Mouse (Mus musculus): ENCODE measurements at regions not wholly inside any gene's neighbourhood (a gene's known extent, or its start where the extent isn't known, plus 50 kb on each side); places are given as distances from the start of the nearest gene placed in this dataset.

GRCm38 (mm10) chr11:45704411-45704810 is 147.4 kb upstream of the Clint1 start:
- H3K36me3 ChIP-seq (ENCODE audit: control insufficient read depth, insufficient read depth, low read length) = no peaks in the 10 kb centered on the region
- WGBS = 75% methylated on average over 5 of the region's 5 CpGs
- H3K4me1 ChIP-seq (ENCODE audit: control insufficient read depth, insufficient read depth, low read length) = no peaks in the 10 kb centered on the region
- H3K9me3 ChIP-seq (ENCODE audit: control insufficient read depth, low read length) = no peaks in the 10 kb centered on the region
- no peak overlapping the region for H3K4me2 ChIP-seq (ENCODE audit: low read depth, low read length)
- ATAC-seq (ENCODE audit: low read depth) = no peak
- H3K27me3 ChIP-seq (ENCODE audit: control insufficient read depth, insufficient read depth, low read length) = no peaks in the 10 kb centered on the region
- H3K4me3 ChIP-seq (ENCODE audit: low read depth, low read length) = no peak overlapping the region
- H3K9ac ChIP-seq (replicated peaks; ENCODE audit: low read depth, low read length) = no peak overlapping the region
- H3K27ac ChIP-seq (ENCODE audit: low read depth, low read length) = no peak overlapping the region

- WGBS = 66% methylated on average over 2 of the region's 2 CpGs
- no peak for ATAC-seq (ENCODE audit: low read depth)
- H3K9me3 ChIP-seq (ENCODE audit: control insufficient read depth, low read length) = no peaks in the 10 kb centered on the region
Observed at GRCm38 (mm10) chr11:45718630-45719029, 133.2 kb upstream of the Clint1 start.

GRCm38 (mm10) chr11:45719821-45720220 is 132.0 kb upstream of the Clint1 start:
- Histone ChIP-seq H3K36me3 (ENCODE audit: control insufficient read depth, insufficient read depth, low read length) (no peaks in the 10 kb centered on the region), H3K27ac (ENCODE audit: low read depth, low read length) (no peak overlapping the region), H3K4me3 (ENCODE audit: low read depth, low read length) (no peak overlapping the region), H3K4me2 (ENCODE audit: low read depth, low read length) (no peak overlapping the region), H3K4me1 (ENCODE audit: control insufficient read depth, insufficient read depth, low read length) (no peaks in the 10 kb centered on the region), H3K27me3 (ENCODE audit: control insufficient read depth, insufficient read depth, low read length) (no peaks in the 10 kb centered on the region), H3K9ac (replicated peaks; ENCODE audit: low read depth, low read length) (no peak overlapping the region), H3K9me3 (ENCODE audit: control insufficient read depth, low read length) (no peaks in the 10 kb centered on the region)
- 93% methylated on average over 6 of the region's 6 CpGs for WGBS
- no peak for ATAC-seq (ENCODE audit: low read depth)

More at GRCm38 (mm10) chr11:45718630-45719029, 133.2 kb upstream of the Clint1 start:
- Histone ChIP-seq H3K4me1 (ENCODE audit: control insufficient read depth, insufficient read depth, low read length) (no peaks in the 10 kb centered on the region), H3K9ac (replicated peaks; ENCODE audit: low read depth, low read length) (no peak overlapping the region), H3K36me3 (ENCODE audit: control insufficient read depth, insufficient read depth, low read length) (no peaks in the 10 kb centered on the region), H3K4me3 (ENCODE audit: low read depth, low read length) (no peak overlapping the region), H3K4me2 (ENCODE audit: low read depth, low read length) (no peak overlapping the region), H3K27me3 (ENCODE audit: control insufficient read depth, insufficient read depth, low read length) (no peaks in the 10 kb centered on the region), H3K27ac (ENCODE audit: low read depth, low read length) (no peak overlapping the region)

- no peak overlapping the region for H3K9ac ChIP-seq (replicated peaks; ENCODE audit: low read depth, low read length)
- no peaks in the 10 kb centered on the region for H3K27me3 ChIP-seq (ENCODE audit: control insufficient read depth, insufficient read depth, low read length)
- H3K9me3 ChIP-seq (ENCODE audit: control insufficient read depth, low read length) = no peaks in the 10 kb centered on the region
- H3K27ac ChIP-seq (ENCODE audit: low read depth, low read length) = no peak overlapping the region
- ATAC-seq (ENCODE audit: low read depth) = no peak
- no peak overlapping the region for H3K4me2 ChIP-seq (ENCODE audit: low read depth, low read length)
- 51% methylated on average over 3 of the region's 3 CpGs for WGBS
- no peak overlapping the region for H3K4me3 ChIP-seq (ENCODE audit: low read depth, low read length)
- H3K36me3 ChIP-seq (ENCODE audit: control insufficient read depth, insufficient read depth, low read length) = no peaks in the 10 kb centered on the region
- no peaks in the 10 kb centered on the region for H3K4me1 ChIP-seq (ENCODE audit: control insufficient read depth, insufficient read depth, low read length)
Observed at GRCm38 (mm10) chr11:45736561-45736960, 115.3 kb upstream of the Clint1 start.

GRCm38 (mm10) chr11:45738331-45738730 is 113.5 kb upstream of the Clint1 start:
- Histone ChIP-seq H3K4me2 (ENCODE audit: low read depth, low read length) (no peak overlapping the region), H3K9ac (replicated peaks; ENCODE audit: low read depth, low read length) (no peak overlapping the region), H3K36me3 (ENCODE audit: control insufficient read depth, insufficient read depth, low read length) (no peaks in the 10 kb centered on the region), H3K27ac (ENCODE audit: low read depth, low read length) (no peak overlapping the region), H3K27me3 (ENCODE audit: control insufficient read depth, insufficient read depth, low read length) (no peaks in the 10 kb centered on the region), H3K4me1 (ENCODE audit: control insufficient read depth, insufficient read depth, low read length) (no peaks in the 10 kb centered on the region), H3K9me3 (ENCODE audit: control insufficient read depth, low read length) (no peaks in the 10 kb centered on the region), H3K4me3 (ENCODE audit: low read depth, low read length) (no peak overlapping the region)
- no peak for ATAC-seq (ENCODE audit: low read depth)
- 73% methylated on average over 6 of the region's 6 CpGs for WGBS

GRCm38 (mm10) chr11:45745941-45746340 is 105.9 kb upstream of the Clint1 start:
- no peak overlapping the region for H3K27ac ChIP-seq (ENCODE audit: low read depth, low read length)
- no peak overlapping the region for H3K4me3 ChIP-seq (ENCODE audit: low read depth, low read length)
- H3K36me3 ChIP-seq (ENCODE audit: control insufficient read depth, insufficient read depth, low read length) = no peaks in the 10 kb centered on the region
- no peaks in the 10 kb centered on the region for H3K27me3 ChIP-seq (ENCODE audit: control insufficient read depth, insufficient read depth, low read length)
- H3K9me3 ChIP-seq (ENCODE audit: control insufficient read depth, low read length) = no peaks in the 10 kb centered on the region
- WGBS = 81% methylated on average over 2 of the region's 2 CpGs
- no peak overlapping the region for H3K9ac ChIP-seq (replicated peaks; ENCODE audit: low read depth, low read length)
- no peak for ATAC-seq (ENCODE audit: low read depth)
- no peak overlapping the region for H3K4me2 ChIP-seq (ENCODE audit: low read depth, low read length)
- H3K4me1 ChIP-seq (ENCODE audit: control insufficient read depth, insufficient read depth, low read length) = no peaks in the 10 kb centered on the region

GRCm38 (mm10) chr11:45750249-45750648 is 101.6 kb upstream of the Clint1 start:
- no peaks in the 10 kb centered on the region for H3K4me1 ChIP-seq (ENCODE audit: control insufficient read depth, insufficient read depth, low read length)
- ATAC-seq (ENCODE audit: low read depth) = no peak
- no peak overlapping the region for H3K9ac ChIP-seq (replicated peaks; ENCODE audit: low read depth, low read length)
- no peak overlapping the region for H3K4me3 ChIP-seq (ENCODE audit: low read depth, low read length)
- no peaks in the 10 kb centered on the region for H3K36me3 ChIP-seq (ENCODE audit: control insufficient read depth, insufficient read depth, low read length)
- H3K27ac ChIP-seq (ENCODE audit: low read depth, low read length) = no peak overlapping the region
- WGBS = 79% methylated on average over 2 of the region's 2 CpGs
- H3K27me3 ChIP-seq (ENCODE audit: control insufficient read depth, insufficient read depth, low read length) = no peaks in the 10 kb centered on the region
- no peaks in the 10 kb centered on the region for H3K9me3 ChIP-seq (ENCODE audit: control insufficient read depth, low read length)
- no peak overlapping the region for H3K4me2 ChIP-seq (ENCODE audit: low read depth, low read length)

GRCm38 (mm10) chr11:45752237-45752636 is 99.6 kb upstream of the Clint1 start:
- H3K27ac ChIP-seq (ENCODE audit: low read depth, low read length) = no peak overlapping the region
- no peak overlapping the region for H3K9ac ChIP-seq (replicated peaks; ENCODE audit: low read depth, low read length)
- no peaks in the 10 kb centered on the region for H3K9me3 ChIP-seq (ENCODE audit: control insufficient read depth, low read length)
- no peaks in the 10 kb centered on the region for H3K4me1 ChIP-seq (ENCODE audit: control insufficient read depth, insufficient read depth, low read length)
- H3K4me2 ChIP-seq (ENCODE audit: low read depth, low read length) = no peak overlapping the region
- no peaks in the 10 kb centered on the region for H3K36me3 ChIP-seq (ENCODE audit: control insufficient read depth, insufficient read depth, low read length)
- ATAC-seq (ENCODE audit: low read depth) = peak; percentile 82; the same call in 1 of the 2 replicates
- no peaks in the 10 kb centered on the region for H3K27me3 ChIP-seq (ENCODE audit: control insufficient read depth, insufficient read depth, low read length)
- no peak overlapping the region for H3K4me3 ChIP-seq (ENCODE audit: low read depth, low read length)
- 57% methylated on average over 1 of the region's 1 CpGs for WGBS

- Histone ChIP-seq H3K4me2 (ENCODE audit: low read depth, low read length) (no peak overlapping the region), H3K4me1 (ENCODE audit: control insufficient read depth, insufficient read depth, low read length) (no peaks in the 10 kb centered on the region), H3K9me3 (ENCODE audit: control insufficient read depth, low read length) (no peaks in the 10 kb centered on the region), H3K4me3 (ENCODE audit: low read depth, low read length) (no peak overlapping the region), H3K27me3 (ENCODE audit: control insufficient read depth, insufficient read depth, low read length) (no peaks in the 10 kb centered on the region), H3K27ac (ENCODE audit: low read depth, low read length) (no peak overlapping the region), H3K9ac (replicated peaks; ENCODE audit: low read depth, low read length) (no peak overlapping the region), H3K36me3 (ENCODE audit: control insufficient read depth, insufficient read depth, low read length) (no peaks in the 10 kb centered on the region)
- ATAC-seq (ENCODE audit: low read depth) = no peak
- WGBS = 76% methylated on average over 2 of the region's 2 CpGs
Observed at GRCm38 (mm10) chr11:45752791-45753190, 99.1 kb upstream of the Clint1 start.

GRCm38 (mm10) chr11:45767081-45767480 is 84.8 kb upstream of the Clint1 start:
- Histone ChIP-seq H3K4me2 (ENCODE audit: low read depth, low read length) (no peak overlapping the region), H3K9ac (replicated peaks; ENCODE audit: low read depth, low read length) (no peak overlapping the region), H3K9me3 (ENCODE audit: control insufficient read depth, low read length) (no peaks in the 10 kb centered on the region), H3K36me3 (ENCODE audit: control insufficient read depth, insufficient read depth, low read length) (no peaks in the 10 kb centered on the region), H3K27ac (ENCODE audit: low read depth, low read length) (no peak overlapping the region), H3K27me3 (ENCODE audit: control insufficient read depth, insufficient read depth, low read length) (no peaks in the 10 kb centered on the region), H3K4me1 (ENCODE audit: control insufficient read depth, insufficient read depth, low read length) (no peaks in the 10 kb centered on the region), H3K4me3 (ENCODE audit: low read depth, low read length) (no peak overlapping the region)
- ATAC-seq (ENCODE audit: low read depth) = peak; percentile 46; the same call in 1 of the 2 replicates
- WGBS = 45% methylated on average over 4 of the region's 4 CpGs
